Mouse (Mus musculus) cerebellum, adult 9-10 months (tissue): ENCODE results near the gene Tas1r3.

ENCODE experiments used
- DNase-seq: peaks from one replicate; pipeline ENCODE4 v3.0.0; 2022

Gene Tas1r3

GRCm38 (mm10) chr4:155886330-155886729, 23.2 kb upstream of the Tas1r3 start:
- DNase-seq, result no peak

GRCm38 (mm10) chr4:155883587-155883986, 20.4 kb upstream of the Tas1r3 start:
- no peak for DNase-seq

GRCm38 (mm10) chr4:155871404-155871803, 8.2 kb upstream of the Tas1r3 start:
- DNase-seq, result no peak

GRCm38 (mm10) chr4:155869317-155870033, 6.3 kb upstream of the Tas1r3 start, which contains the start of the genes Cptp and Ints11:
Cptp (minus strand) TSS chr4:155869440.
Ints11 (plus strand) TSS chr4:155869546.
- DNase-seq, result peak; percentile 96

- DNase-seq, result no peak
Observed at GRCm38 (mm10) chr4:155868614-155869298, 5.6 kb upstream of the Tas1r3 start.

- no peak for DNase-seq
Observed at GRCm38 (mm10) chr4:155861787-155862186, 1.4 kb downstream of the Tas1r3 start.

- DNase-seq, result peak; percentile 9
Observed at GRCm38 (mm10) chr4:155859318-155859717, 3.8 kb downstream of the Tas1r3 start.

- DNase-seq, result no peak
Observed at GRCm38 (mm10) chr4:155856881-155857280, 6.3 kb downstream of the Tas1r3 start.

- no peak for DNase-seq
Observed at GRCm38 (mm10) chr4:155856071-155856470, 7.1 kb downstream of the Tas1r3 start.

GRCm38 (mm10) chr4:155854991-155855390, 8.2 kb downstream of the Tas1r3 start:
- no peak for DNase-seq

GRCm38 (mm10) chr4:155853421-155853820, 9.7 kb downstream of the Tas1r3 start:
- DNase-seq, result no peak

GRCm38 (mm10) chr4:155851951-155852411, 11.2 kb downstream of the Tas1r3 start:
- DNase-seq, result peak; percentile 76

- DNase-seq, result no peak
Observed at GRCm38 (mm10) chr4:155851368-155851767, 11.8 kb downstream of the Tas1r3 start.

- DNase-seq, result no peak
Observed at GRCm38 (mm10) chr4:155849792-155850451, 13.2 kb downstream of the Tas1r3 start.

GRCm38 (mm10) chr4:155849391-155849790, 13.8 kb downstream of the Tas1r3 start:
- DNase-seq, result no peak

- no peak for DNase-seq
Observed at GRCm38 (mm10) chr4:155848434-155849095, 14.6 kb downstream of the Tas1r3 start.

- DNase-seq, result peak; percentile 69
Observed at GRCm38 (mm10) chr4:155847591-155848352, 15.4 kb downstream of the Tas1r3 start.

GRCm38 (mm10) chr4:155846871-155847578, 16.1 kb downstream of the Tas1r3 start, which contains the start of gene Dvl1:
Dvl1 (plus strand) TSS chr4:155847402.
- DNase-seq, result peak; percentile 91

GRCm38 (mm10) chr4:155843231-155843630, 19.9 kb downstream of the Tas1r3 start:
- DNase-seq, result no peak

- DNase-seq, result no peak
Observed at GRCm38 (mm10) chr4:155841651-155842270, 21.4 kb downstream of the Tas1r3 start.

GRCm38 (mm10) chr4:155841003-155841454, 22.1 kb downstream of the Tas1r3 start:
- DNase-seq, result no peak
